Mouse (Mus musculus): Measurements from ENCODE around the gene Myl6b. TPM values are rescaled to one million over a fixed set of nuclear protein-coding genes. Genes with fewer than 3 reads are reported as not detected.

Myl6b gene
- polyA plus RNA-seq (2012; rRNA removed; ENCODE audit: low replicate concordance) = 1.4 and 1.8 TPM in 2 replicates

GRCm38 (mm10) chr10:128498590-128498989, at the start of gene Myl6b:
Myl6b (minus strand) TSS chr10:128498685.

GRCm38 (mm10) chr10:128547361-128548032, 49.0 kb upstream of the Myl6b start, which contains the start of gene Zc3h10:
Zc3h10 (minus strand) TSS chr10:128547774.

GRCm38 (mm10) chr10:128525671-128526308, 27.3 kb upstream of the Myl6b start, which contains the start of gene Esyt1:
Esyt1 (minus strand) TSS chr10:128525871.

GRCm38 (mm10) chr10:128493695-128494666, 4.5 kb downstream of the Myl6b start, which contains the start of gene Myl6:
Myl6 (minus strand) TSS chr10:128494145.

GRCm38 (mm10) chr10:128458719-128459408, 39.6 kb downstream of the Myl6b start, which contains the start of gene Smarcc2:
Smarcc2 (plus strand) TSS chr10:128459248.

Other genes with a start within 250 kb of the Myl6b start
- gene Apon, start 244.6 kb downstream of the Myl6b start, polyA plus RNA-seq (2012; rRNA removed; ENCODE audit: low replicate concordance) = not detected in 2 replicates
- 0.07 TPM in 1 of 2 replicates, not detected in the other for gene Apof, start 230.0 kb downstream of the Myl6b start, polyA plus RNA-seq (2012; rRNA removed; ENCODE audit: low replicate concordance)
- gene Stat2, start 228.1 kb downstream of the Myl6b start, polyA plus RNA-seq (2012; rRNA removed; ENCODE audit: low replicate concordance) = 14.9 and 17.8 TPM in 2 replicates
- gene Il23a, start 199.9 kb downstream of the Myl6b start, polyA plus RNA-seq (2012; rRNA removed; ENCODE audit: low replicate concordance) = 0.09 TPM in 1 of 2 replicates, not detected in the other
- 11.9 and 15.5 TPM in 2 replicates for gene Pan2, start 195.3 kb downstream of the Myl6b start, polyA plus RNA-seq (2012; rRNA removed; ENCODE audit: low replicate concordance)
- 19.5 and 28.4 TPM in 2 replicates for gene Cnpy2, start 176.2 kb downstream of the Myl6b start, polyA plus RNA-seq (2012; rRNA removed; ENCODE audit: low replicate concordance)
- gene Cs, start 161.0 kb downstream of the Myl6b start, polyA plus RNA-seq (2012; rRNA removed; ENCODE audit: low replicate concordance) = 297 and 431 TPM in 2 replicates
- 16.2 and 26.7 TPM in 2 replicates for gene Coq10a, start 129.7 kb downstream of the Myl6b start, polyA plus RNA-seq (2012; rRNA removed; ENCODE audit: low replicate concordance)
- 11.3 and 18.5 TPM in 2 replicates for gene Ankrd52, start 121.6 kb downstream of the Myl6b start, polyA plus RNA-seq (2012; rRNA removed; ENCODE audit: low replicate concordance)
- 340 and 495 TPM in 2 replicates for gene Slc39a5, start 97.5 kb downstream of the Myl6b start, polyA plus RNA-seq (2012; rRNA removed; ENCODE audit: low replicate concordance)
- 23.4 and 29.3 TPM in 2 replicates for gene Nabp2, start 87.2 kb downstream of the Myl6b start, polyA plus RNA-seq (2012; rRNA removed; ENCODE audit: low replicate concordance)
- gene Rnf41, start 87.0 kb downstream of the Myl6b start, polyA plus RNA-seq (2012; rRNA removed; ENCODE audit: low replicate concordance) = 10.0 and 17.7 TPM in 2 replicates
- gene Smarcc2, start 39.4 kb downstream of the Myl6b start, polyA plus RNA-seq (2012; rRNA removed; ENCODE audit: low replicate concordance) = 59.9 and 73.0 TPM in 2 replicates
- 505 and 720 TPM in 2 replicates for gene Myl6, start 4.5 kb downstream of the Myl6b start, polyA plus RNA-seq (2012; rRNA removed; ENCODE audit: low replicate concordance)
- gene Esyt1, start 27.2 kb upstream of the Myl6b start, polyA plus RNA-seq (2012; rRNA removed; ENCODE audit: low replicate concordance) = 22.7 and 25.3 TPM in 2 replicates
- 12.1 and 13.9 TPM in 2 replicates for gene Zc3h10, start 49.1 kb upstream of the Myl6b start, polyA plus RNA-seq (2012; rRNA removed; ENCODE audit: low replicate concordance)
- gene Rpl41, start 50.6 kb upstream of the Myl6b start, polyA plus RNA-seq (2012; rRNA removed; ENCODE audit: low replicate concordance) = 1,592 and 1,915 TPM in 2 replicates
- gene Pa2g4, start 67.3 kb upstream of the Myl6b start, polyA plus RNA-seq (2012; rRNA removed; ENCODE audit: low replicate concordance) = 4.9 and 9.0 TPM in 2 replicates
- 45.3 and 63.8 TPM in 2 replicates for gene Erbb3, start 91.0 kb upstream of the Myl6b start, polyA plus RNA-seq (2012; rRNA removed; ENCODE audit: low replicate concordance)
- gene Rps26, start 128.1 kb upstream of the Myl6b start, polyA plus RNA-seq (2012; rRNA removed; ENCODE audit: low replicate concordance) = 885 and 900 TPM in 2 replicates
- gene Ikzf4, start 147.3 kb upstream of the Myl6b start, polyA plus RNA-seq (2012; rRNA removed; ENCODE audit: low replicate concordance) = 0.74 and 1.6 TPM in 2 replicates
- 3.8 and 12.6 TPM in 2 replicates for gene Suox, start 175.4 kb upstream of the Myl6b start, polyA plus RNA-seq (2012; rRNA removed; ENCODE audit: low replicate concordance)
- 21.5 and 28.1 TPM in 2 replicates for gene Rab5b, start 197.6 kb upstream of the Myl6b start, polyA plus RNA-seq (2012; rRNA removed; ENCODE audit: low replicate concordance)
- 1.1 and 2.5 TPM in 2 replicates for gene Pmel, start 205.5 kb upstream of the Myl6b start, polyA plus RNA-seq (2012; rRNA removed; ENCODE audit: low replicate concordance)
- 4.6 and 8.6 TPM in 2 replicates for gene Cdk2, start 206.3 kb upstream of the Myl6b start, polyA plus RNA-seq (2012; rRNA removed; ENCODE audit: low replicate concordance)
- gene Dgka, start 246.2 kb upstream of the Myl6b start, polyA plus RNA-seq (2012; rRNA removed; ENCODE audit: low replicate concordance) = 34.6 and 50.5 TPM in 2 replicates
- gene Pym1, start 249.2 kb upstream of the Myl6b start, polyA plus RNA-seq (2012; rRNA removed; ENCODE audit: low replicate concordance) = 16.5 and 19.9 TPM in 2 replicates

Measured in duodenum, adult 2 months (tissue).